Mouse (Mus musculus) C2C12 (cell line): ENCODE results near the gene Spata2. TPM values are rescaled to one million over a fixed set of nuclear protein-coding genes. Genes with fewer than 3 reads are reported as not detected.
A peak's percentile ranks its signal among the peaks of the same experiment; 100 is the strongest.

Experiments used
- H3K27me3 ChIP-seq: one replicate; pipeline ENCODE4 v1.6.1; 2011; ENCODE audit not compliant: control insufficient read depth, insufficient read depth, insufficient read length
- H3K36me3 ChIP-seq: one replicate; pipeline ENCODE4 v1.6.1; 2011; ENCODE audit not compliant: control insufficient read depth, insufficient read depth
- H3K4me3 ChIP-seq: one replicate; pipeline ENCODE4 v1.5.1; 2011; ENCODE audit warnings: mild to moderate bottlenecking, control low read depth; ENCODE audit not compliant: poor library complexity, insufficient read depth, severe bottlenecking
- H3K79me2 ChIP-seq: one replicate; pipeline ENCODE4 v1.6.1; 2011; ENCODE audit not compliant: control insufficient read depth, insufficient read depth
- H3K79me3 ChIP-seq: one replicate; pipeline ENCODE4 v1.6.1; 2011; ENCODE audit warnings: low read depth, control low read depth
- H3ac ChIP-seq: one replicate; pipeline ENCODE3; 2011; ENCODE audit warnings: low read depth; ENCODE audit not compliant: control insufficient read depth, insufficient read length
- CEBPB ChIP-seq: IDR thresholded peaks from one replicate; pipeline ENCODE4 v1.6.1; 2011; ENCODE audit warnings: low read depth, mild to moderate bottlenecking, control low read depth, moderate library complexity
- CTCF ChIP-seq: IDR thresholded peaks from one replicate; pipeline ENCODE4 v1.5.1; 2011; ENCODE audit not compliant: control insufficient read depth, insufficient read depth, insufficient read length
- FOSL1 ChIP-seq: IDR thresholded peaks from one replicate; pipeline ENCODE4 v1.8.0; 2011; ENCODE audit warnings: mild to moderate bottlenecking, low read length; ENCODE audit not compliant: poor library complexity, insufficient read depth, severe bottlenecking
- MAX ChIP-seq: IDR thresholded peaks from one replicate; pipeline ENCODE4 v1.6.1; 2011; ENCODE audit warnings: mild to moderate bottlenecking, control low read depth
- MYOD1 ChIP-seq: IDR thresholded peaks from one replicate; pipeline ENCODE4 v1.6.1; 2011; ENCODE audit warnings: low read depth; ENCODE audit not compliant: control insufficient read depth, insufficient read length
- MYOG ChIP-seq: IDR thresholded peaks from one replicate; pipeline ENCODE4 v1.6.1; 2011; ENCODE audit not compliant: control insufficient read depth, insufficient read length; ENCODE audit errors: extremely low read depth
- USF1 ChIP-seq: IDR thresholded peaks from one replicate; pipeline ENCODE4 v1.6.1; 2011; ENCODE audit warnings: low read depth, mild to moderate bottlenecking, control low read depth, moderate library complexity
- long read RNA-seq, 2 experiments: library from polyadenylated mRNA; unstranded; transcript quantifications; one replicate each; pipeline ENCODE4 v2.0.0; 2019 to 2020
- polyA plus RNA-seq: library from polyadenylated mRNA; unstranded; fragments of >200 nt; fragmentation: generic; extraction: Trizol; gene quantifications from one replicate; pipeline ENCODE4 v1.2.1, GENCODE M21; 2012; ENCODE audit warnings: missing spikeins

Spata2 gene
- polyA plus RNA-seq = 10.4 TPM
- long read RNA-seq, experiment 1, full-length matches to known transcripts = 1 of 4 reads
- long read RNA-seq, experiment 1, partial matches to known transcripts = 0 of 4 reads
- long read RNA-seq, experiment 1, other reads (novel, unspliced or antisense) = 3 of 4 reads
- long read RNA-seq, experiment 2, full-length matches to known transcripts = 68 of 89 reads
- long read RNA-seq, experiment 2, partial matches to known transcripts = 1 of 89 reads
- long read RNA-seq, experiment 2, other reads (novel, unspliced or antisense) = 20 of 89 reads

GRCm38 (mm10) chr2:167492713-167493636 is at the start of gene Spata2:
TSS of gene Spata2 (minus strand) at chr2:167492887.
- H3K79me2 ChIP-seq = peaks cover 57% of the 10 kb centered on the region
- H3K27me3 ChIP-seq = no peaks in the 10 kb centered on the region
- H3K4me3 ChIP-seq = peak within 1 kb of the TSS; percentile 97
- H3K36me3 ChIP-seq = peaks cover 12% of the 10 kb centered on the region
- TF ChIP-seq CTCF (no peak), FOSL1 (no peak), MYOD1 (no peak), CEBPB (no peak), MYOG (no peak), USF1 (no peak), MAX (peak; percentile 25)
- H3K79me3 ChIP-seq = peaks cover 49% of the 10 kb centered on the region
- H3ac ChIP-seq = peak within 1 kb of the TSS; percentile 93

DNA sequence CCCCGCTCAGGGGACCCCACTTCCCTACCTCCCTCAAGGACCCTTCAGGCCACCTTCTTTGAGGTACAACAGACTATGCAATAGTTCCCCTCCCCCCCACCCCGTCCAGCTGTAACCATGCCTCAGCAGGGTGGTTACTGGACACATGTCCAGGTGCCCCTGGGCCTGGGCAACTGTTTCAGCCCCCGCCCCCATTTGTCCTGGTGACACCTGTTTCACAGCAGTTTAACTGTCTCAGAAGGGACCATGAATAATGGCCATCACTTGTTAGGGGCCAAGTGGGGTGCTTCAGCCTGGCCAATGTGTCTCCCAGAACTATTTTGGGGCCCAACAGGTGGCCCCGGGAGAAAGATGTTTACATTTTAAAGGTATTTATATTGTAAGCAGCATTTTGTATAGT is 49.7 kb upstream of the Spata2 start:
- H3K27me3 ChIP-seq = no peaks in the 10 kb centered on the region
- no peak overlapping the region for H3K4me3 ChIP-seq
- H3K79me3 ChIP-seq = peaks cover 53% of the 10 kb centered on the region
- TF ChIP-seq CEBPB (no peak), MYOG (no peak), CTCF (no peak), MYOD1 (no peak), USF1 (no peak), MAX (no peak), FOSL1 (no peak)
- peaks cover 50% of the 10 kb centered on the region for H3K36me3 ChIP-seq
- H3ac ChIP-seq = no peak overlapping the region
- H3K79me2 ChIP-seq = peaks cover 61% of the 10 kb centered on the region

GRCm38 (mm10) chr2:167541761-167542160 is 49.1 kb upstream of the Spata2 start:
- peak overlapping the region; percentile 86 for H3K4me3 ChIP-seq
- peaks cover 50% of the 10 kb centered on the region for H3K36me3 ChIP-seq
- H3K79me3 ChIP-seq = peaks cover 53% of the 10 kb centered on the region
- peak overlapping the region; percentile 34 for H3ac ChIP-seq
- no peaks in the 10 kb centered on the region for H3K27me3 ChIP-seq
- H3K79me2 ChIP-seq = peaks cover 61% of the 10 kb centered on the region
- TF ChIP-seq CTCF (no peak), FOSL1 (no peak), CEBPB (no peak), MYOD1 (no peak), MYOG (no peak), USF1 (no peak)

- TF ChIP-seq USF1 (no peak), MYOD1 (no peak), CEBPB (no peak), CTCF (no peak), MAX (no peak), MYOG (no peak), FOSL1 (no peak)
- Histone ChIP-seq H3K79me2 (peaks cover 61% of the 10 kb centered on the region), H3K27me3 (no peaks in the 10 kb centered on the region), H3K36me3 (peaks cover 50% of the 10 kb centered on the region), H3K79me3 (peaks cover 53% of the 10 kb centered on the region), H3ac (peak overlapping the region; percentile 46), H3K4me3 (peak overlapping the region; percentile 86)
Measured at GRCm38 (mm10) chr2:167541324-167541723, 48.6 kb upstream of the Spata2 start.

GRCm38 (mm10) chr2:167540477-167541110 is 47.9 kb upstream of the Spata2 start:
- TF ChIP-seq USF1 = no peak
- no peak for TF ChIP-seq MYOG
- no peak for TF ChIP-seq CTCF
- no peak for TF ChIP-seq CEBPB
- TF ChIP-seq MAX = no peak
- no peak for TF ChIP-seq MYOD1
- no peak for TF ChIP-seq FOSL1
- Histone ChIP-seq H3K27me3 (no peaks in the 10 kb centered on the region), H3K79me3 (peaks cover 53% of the 10 kb centered on the region), H3K36me3 (peaks cover 50% of the 10 kb centered on the region), H3ac (peak overlapping the region; percentile 73), H3K79me2 (peaks cover 61% of the 10 kb centered on the region), H3K4me3 (peak overlapping the region; percentile 86)
